Mouse (Mus musculus) hindbrain, embryonic 13.5 days (tissue): Measurements from ENCODE around the gene C2cd2l. TPM values are rescaled to one million over a fixed set of nuclear protein-coding genes. Genes with fewer than 3 reads are reported as not detected.
"Not testable (repeated sequence)": the region's sequence is repeated elsewhere in the genome, so short reads cannot be mapped to it uniquely, and the experiment has no call there.

Experiments
- ATAC-seq: fragments of 200-750 bp; cut with Nextera tagmentation; 2 replicates; pipeline ENCODE4 v1.8.0; 2017; ENCODE audit warnings: moderate TSS enrichment; ENCODE audit not compliant: low FRiP score
- H3K27ac ChIP-seq: fragments of 300-500 bp; sonication (generic); 2 replicates; pipeline ENCODE4 v1.5.1; 2015; ENCODE audit warnings: inconsistent platforms, mild to moderate bottlenecking, moderate library complexity
- H3K27me3 ChIP-seq: fragments of 300-500 bp; sonication (generic); 2 replicates; pipeline ENCODE4 v1.6.1; 2015; ENCODE audit warnings: mild to moderate bottlenecking, inconsistent platforms
- H3K36me3 ChIP-seq: fragments of 300-500 bp; sonication (generic); 2 replicates; pipeline ENCODE4 v1.6.1; 2015; ENCODE audit warnings: mild to moderate bottlenecking, inconsistent platforms
- H3K4me1 ChIP-seq: fragments of 300-500 bp; sonication (generic); replicated peaks from 2 replicates; pipeline ENCODE4 v1.6.1; 2015; ENCODE audit warnings: inconsistent platforms
- H3K4me2 ChIP-seq: fragments of 300-500 bp; sonication (generic); 2 replicates; pipeline ENCODE4 v1.6.1; 2015; ENCODE audit warnings: inconsistent platforms, mild to moderate bottlenecking, moderate library complexity
- H3K4me3 ChIP-seq: fragments of 300-500 bp; sonication (generic); 2 replicates; pipeline ENCODE4 v1.5.1; 2015; ENCODE audit warnings: mild to moderate bottlenecking, inconsistent platforms
- H3K9ac ChIP-seq: fragments of 300-500 bp; sonication (generic); 2 replicates; pipeline ENCODE4 v1.6.1; 2015; ENCODE audit warnings: mild to moderate bottlenecking, inconsistent platforms
- H3K9me3 ChIP-seq: fragments of 300-500 bp; sonication (generic); 2 replicates; pipeline ENCODE4 v1.6.1; 2016; ENCODE audit warnings: inconsistent platforms
- WGBS: fragments of 180-500 bp; shearing (Covaris S2); methylation state at CpG from one replicate; pipeline ENCODE4 v1.1.7; 2015; 5-methylcytosine and 5-hydroxymethylcytosine counted together
- polyA plus RNA-seq: library from polyadenylated mRNA; unstranded; fragments of >200 nt; fragmentation: Nextera tagmentation; extraction: Ambion mirVana; gene quantifications from 2 replicates; pipeline ENCODE4 v1.2.1, GENCODE M21; 2015

C2cd2l gene
- polyA plus RNA-seq, result 19.1 and 21.6 TPM in 2 replicates

- H3K4me3 ChIP-seq, result peak within 1 kb of the TSS; percentile 97
- peak within 1 kb of the TSS; percentile 94 for H3K4me2 ChIP-seq
- no peaks in the 10 kb centered on the region for H3K9me3 ChIP-seq
- H3K27me3 ChIP-seq, result no peaks in the 10 kb centered on the region
- H3K36me3 ChIP-seq, result peaks cover 23% of the 10 kb centered on the region
- under 1% methylated on average over 66 of the region's 67 CpGs for WGBS
- H3K27ac ChIP-seq, result peak within 1 kb of the TSS; percentile 89
- H3K4me1 ChIP-seq, result peaks cover 38% of the 10 kb centered on the region
- ATAC-seq, result peak; percentile 98
- peak within 1 kb of the TSS; percentile 98 for H3K9ac ChIP-seq
These were observed at the start of gene C2cd2l for GRCm38 (mm10) chr9:44319887-44320798. TSS of gene C2cd2l (minus strand) at chr9:44320285.

GRCm38 (mm10) chr9:44364480-44364879, 44.4 kb upstream of the C2cd2l start:
- 66% methylated on average over 3 of the region's 3 CpGs for WGBS
- Histone ChIP-seq H3K9me3 (no peaks in the 10 kb centered on the region), H3K9ac (no peak overlapping the region), H3K27me3 (no peaks in the 10 kb centered on the region), H3K27ac (no peak overlapping the region), H3K4me2 (no peak overlapping the region), H3K4me1 (peaks cover 12% of the 10 kb centered on the region), H3K4me3 (no peak overlapping the region), H3K36me3 (peaks cover 5% of the 10 kb centered on the region)
- no peak for ATAC-seq

GRCm38 (mm10) chr9:44361931-44362330, 41.8 kb upstream of the C2cd2l start:
- Histone ChIP-seq H3K27ac (peak overlapping the region; percentile 81), H3K4me3 (peak overlapping the region; percentile 83), H3K9ac (0 out of 2 replicates have a peak overlapping the region, but pooled peaks have one; percentile 87), H3K4me1 (peaks cover 14% of the 10 kb centered on the region), H3K36me3 (peaks cover 26% of the 10 kb centered on the region), H3K4me2 (peak overlapping the region; percentile 90)
- H3K27me3 ChIP-seq, H3K9me3 ChIP-seq: not testable (repeated sequence)
- peak; percentile 32; the same call in 1 of the 2 replicates for ATAC-seq
- WGBS, result 40% methylated on average over 4 of the region's 4 CpGs

DNA sequence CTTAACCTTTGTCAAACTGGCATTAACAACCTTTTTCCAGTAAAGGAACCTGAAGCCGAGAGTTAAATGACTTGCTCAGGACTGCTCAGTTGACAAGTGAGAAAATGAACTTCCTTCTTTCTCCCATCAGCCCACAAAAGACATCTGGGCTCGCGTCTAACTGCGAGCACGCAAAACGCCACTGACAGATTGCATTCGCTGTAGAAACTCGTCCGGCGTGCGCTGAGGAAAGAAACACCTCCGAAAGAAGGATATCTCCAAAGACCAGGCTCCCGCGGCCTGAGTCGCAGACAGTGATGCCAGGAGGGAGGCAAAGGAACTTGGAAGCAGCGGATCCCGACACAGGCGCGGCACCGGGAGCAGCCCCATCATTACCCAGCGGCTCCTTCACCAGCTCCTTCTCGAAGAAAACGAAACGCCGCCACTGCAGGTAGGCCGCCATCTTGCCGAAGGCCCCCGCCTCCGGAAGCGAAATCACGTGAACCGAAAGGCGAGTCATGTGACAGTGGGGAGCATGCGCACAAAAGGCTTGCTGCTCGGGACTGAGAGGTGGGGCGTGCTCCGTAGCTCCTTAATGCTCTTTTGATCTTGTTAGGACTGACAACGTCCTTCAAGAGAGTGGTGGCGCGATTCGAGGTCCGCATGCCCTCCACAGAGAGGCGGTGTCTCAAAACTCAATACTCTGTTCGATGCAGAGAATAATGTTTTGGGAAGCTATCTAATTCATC, 41.3 kb upstream of the C2cd2l start, which contains the start of gene Vps11:
Gene Vps11, minus strand, starts transcription at position 481 of the 728 bp plus-strand sequence.
- H3K4me1 ChIP-seq, result peaks cover 14% of the 10 kb centered on the region
- no peaks in the 10 kb centered on the region for H3K27me3 ChIP-seq
- WGBS, result under 1% methylated on average over 44 of the region's 44 CpGs
- peak within 1 kb of the TSS; percentile 83 for H3K4me3 ChIP-seq
- H3K9me3 ChIP-seq, result no peaks in the 10 kb centered on the region
- peak; percentile 93 for ATAC-seq
- H3K9ac ChIP-seq, result peak within 1 kb of the TSS; percentile 87
- H3K27ac ChIP-seq, result peak within 1 kb of the TSS; percentile 81
- H3K4me2 ChIP-seq, result peak within 1 kb of the TSS; percentile 90
- H3K36me3 ChIP-seq, result peaks cover 32% of the 10 kb centered on the region

DNA sequence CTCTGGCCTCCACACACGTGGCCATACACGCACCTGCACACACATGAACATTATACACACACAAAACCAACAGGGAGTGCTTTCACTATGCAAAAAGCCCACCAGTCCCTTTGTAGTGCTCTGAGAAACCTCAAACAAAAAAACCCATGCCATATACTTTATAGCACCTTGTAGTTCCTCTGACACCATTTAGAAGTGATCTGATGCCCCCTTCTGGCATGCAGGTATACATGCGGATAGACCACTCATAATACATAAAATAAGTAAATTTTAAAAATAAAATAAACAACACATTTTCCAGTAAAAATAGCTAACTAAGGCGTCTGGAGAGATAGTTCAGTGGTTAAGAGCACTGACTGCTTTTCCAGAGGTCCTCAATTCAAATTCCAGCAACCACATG, 37.1 kb upstream of the C2cd2l start:
- H3K27ac ChIP-seq, result no peak overlapping the region
- H3K4me2 ChIP-seq, result no peak overlapping the region
- H3K9me3 ChIP-seq, result no peaks in the 10 kb centered on the region
- H3K36me3 ChIP-seq, result peaks cover 74% of the 10 kb centered on the region
- H3K27me3 ChIP-seq, result no peaks in the 10 kb centered on the region
- no peak overlapping the region for H3K9ac ChIP-seq
- no peak for ATAC-seq
- WGBS, result 79% methylated on average over 4 of the region's 4 CpGs
- H3K4me3 ChIP-seq, result no peak overlapping the region
- peaks cover 14% of the 10 kb centered on the region for H3K4me1 ChIP-seq

- Histone ChIP-seq H3K36me3 (peaks cover 97% of the 10 kb centered on the region), H3K27me3 (no peaks in the 10 kb centered on the region), H3K4me3 (no peak overlapping the region), H3K9me3 (no peaks in the 10 kb centered on the region), H3K4me2 (no peak overlapping the region), H3K9ac (no peak overlapping the region), H3K4me1 (peaks cover 3% of the 10 kb centered on the region; the same call in 1 of the 2 replicates), H3K27ac (no peak overlapping the region)
- 95% methylated on average over 6 of the region's 6 CpGs for WGBS
- ATAC-seq, result no peak
These were observed 33.1 kb upstream of the C2cd2l start for GRCm38 (mm10) chr9:44353142-44353541.

- Histone ChIP-seq H3K27me3 (no peaks in the 10 kb centered on the region), H3K9me3 (no peaks in the 10 kb centered on the region), H3K4me3 (no peak overlapping the region), H3K4me2 (no peak overlapping the region), H3K9ac (no peak overlapping the region; the same call in 1 of the 2 replicates), H3K36me3 (peaks cover 98% of the 10 kb centered on the region), H3K27ac (no peak overlapping the region), H3K4me1 (peaks cover 3% of the 10 kb centered on the region; the same call in 1 of the 2 replicates)
- no peak for ATAC-seq
- WGBS, result 92% methylated on average over 10 of the region's 10 CpGs
These were observed 32.3 kb upstream of the C2cd2l start for GRCm38 (mm10) chr9:44352337-44352736.

DNA sequence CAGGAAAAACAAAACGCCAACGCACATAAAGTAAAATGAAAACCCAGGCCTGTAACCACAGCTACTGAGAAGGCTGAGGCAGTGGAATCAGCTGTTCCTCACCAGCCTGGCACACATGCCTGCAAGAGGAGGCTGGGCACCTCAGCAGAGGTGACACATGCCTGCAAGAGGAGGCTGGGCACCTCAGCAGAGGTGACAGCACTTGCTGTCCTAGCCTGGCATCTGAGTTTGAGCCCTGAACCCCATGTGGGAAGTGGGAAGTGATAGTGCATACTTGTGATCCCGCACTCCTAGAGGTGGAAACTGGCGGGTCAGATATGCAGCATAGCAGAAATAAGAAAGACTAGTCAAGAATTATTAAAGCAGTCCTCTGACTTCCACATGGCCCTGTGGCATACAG, 31.3 kb upstream of the C2cd2l start:
- H3K9me3 ChIP-seq, result no peaks in the 10 kb centered on the region
- no peaks in the 10 kb centered on the region for H3K4me1 ChIP-seq
- no peak overlapping the region for H3K4me2 ChIP-seq
- no peak overlapping the region for H3K4me3 ChIP-seq
- H3K27me3 ChIP-seq, result no peaks in the 10 kb centered on the region
- H3K27ac ChIP-seq, result no peak overlapping the region
- H3K36me3 ChIP-seq, result peaks cover 99% of the 10 kb centered on the region
- H3K9ac ChIP-seq, result no peak overlapping the region
- no peak for ATAC-seq
- 97% methylated on average over 4 of the region's 4 CpGs for WGBS

DNA sequence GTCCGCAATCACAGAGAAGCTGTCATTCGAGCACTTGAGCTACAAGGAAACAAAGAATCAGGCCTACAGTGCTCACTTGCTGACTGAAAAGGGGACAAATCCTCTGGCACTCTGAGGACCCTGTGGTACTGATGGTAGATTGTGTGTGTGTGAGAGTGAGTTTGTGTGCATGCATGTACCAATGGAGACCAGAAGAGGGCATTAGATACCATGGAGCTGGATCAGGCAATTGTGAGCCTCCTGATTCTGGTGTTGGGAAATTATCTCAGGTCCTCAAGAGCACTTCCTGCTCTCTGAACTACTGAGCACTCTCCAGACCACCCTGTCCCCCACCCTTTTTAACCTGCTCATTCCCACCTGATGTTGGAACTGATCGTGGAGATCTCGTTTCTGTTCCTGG, 28.5 kb upstream of the C2cd2l start:
- no peak for ATAC-seq

DNA sequence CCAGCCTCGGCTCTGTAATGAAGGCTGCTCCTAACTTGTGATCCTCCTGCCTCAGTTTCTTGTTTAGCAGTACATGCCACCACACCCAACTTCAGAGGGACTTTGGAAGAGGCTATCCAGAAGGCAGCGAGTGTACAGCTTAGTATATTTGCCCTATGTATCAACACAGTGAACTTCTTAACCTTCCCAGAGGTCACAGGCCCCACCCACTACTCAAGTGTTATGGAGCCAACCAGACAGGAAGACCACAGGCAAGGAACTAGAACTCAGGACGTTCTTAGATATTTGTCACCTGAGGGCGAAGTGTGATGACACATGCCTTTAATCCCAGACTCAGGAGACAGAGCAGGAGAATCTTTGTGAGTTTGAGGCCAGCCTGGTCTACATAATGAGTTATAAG, 27.5 kb upstream of the C2cd2l start:
- Histone ChIP-seq H3K9me3 (no peaks in the 10 kb centered on the region), H3K9ac (no peak overlapping the region), H3K4me2 (no peak overlapping the region), H3K27me3 (no peaks in the 10 kb centered on the region), H3K36me3 (peaks cover 67% of the 10 kb centered on the region), H3K27ac (no peak overlapping the region), H3K4me1 (peaks cover 12% of the 10 kb centered on the region), H3K4me3 (no peak overlapping the region)
- ATAC-seq, result no peak
- WGBS, result 91% methylated on average over 4 of the region's 4 CpGs

More for the DNA sequence above, 28.5 kb upstream of the C2cd2l start:
- H3K27ac ChIP-seq, result no peak overlapping the region
- no peak overlapping the region for H3K9ac ChIP-seq
- no peaks in the 10 kb centered on the region for H3K27me3 ChIP-seq
- H3K36me3 ChIP-seq, result peaks cover 77% of the 10 kb centered on the region
- no peak overlapping the region for H3K4me3 ChIP-seq
- H3K4me1 ChIP-seq, result peaks cover 4% of the 10 kb centered on the region
- H3K9me3 ChIP-seq, result no peaks in the 10 kb centered on the region
- H3K4me2 ChIP-seq, result no peak overlapping the region
- 95% methylated on average over 4 of the region's 4 CpGs for WGBS

GRCm38 (mm10) chr9:44347166-44347565, 27.1 kb upstream of the C2cd2l start:
- 93% methylated on average over 9 of the region's 9 CpGs for WGBS

More at GRCm38 (mm10) chr9:44347166-44347565, 27.1 kb upstream of the C2cd2l start:
- Histone ChIP-seq H3K4me2 (no peak overlapping the region), H3K4me1 (peaks cover 12% of the 10 kb centered on the region), H3K9me3 (no peaks in the 10 kb centered on the region), H3K36me3 (peaks cover 63% of the 10 kb centered on the region), H3K9ac (no peak overlapping the region), H3K27me3 (no peaks in the 10 kb centered on the region), H3K27ac (no peak overlapping the region), H3K4me3 (no peak overlapping the region)
- ATAC-seq, result no peak
